Mouse (Mus musculus) right cerebral cortex, postnatal 36 days (tissue): ENCODE measurements around the gene Magi1.
A peak's percentile ranks its signal among the peaks of the same experiment; 100 is the strongest.

ENCODE experiments used
- DNase-seq, 2 experiments: peaks; one replicate each; pipeline ENCODE4 v3.0.0; 2022; ENCODE audit warnings: low spot score in 2 of 2, mixed read lengths in 1 of 2

Magi1 gene

GRCm38 (mm10) chr6:93893956-93894355, 389.8 kb downstream of the Magi1 start:
- DNase-seq, result no peak

GRCm38 (mm10) chr6:93892922-93893321, 390.8 kb downstream of the Magi1 start:
- no peak for DNase-seq

GRCm38 (mm10) chr6:93890011-93890410, 393.7 kb downstream of the Magi1 start:
- no peak for DNase-seq

DNA sequence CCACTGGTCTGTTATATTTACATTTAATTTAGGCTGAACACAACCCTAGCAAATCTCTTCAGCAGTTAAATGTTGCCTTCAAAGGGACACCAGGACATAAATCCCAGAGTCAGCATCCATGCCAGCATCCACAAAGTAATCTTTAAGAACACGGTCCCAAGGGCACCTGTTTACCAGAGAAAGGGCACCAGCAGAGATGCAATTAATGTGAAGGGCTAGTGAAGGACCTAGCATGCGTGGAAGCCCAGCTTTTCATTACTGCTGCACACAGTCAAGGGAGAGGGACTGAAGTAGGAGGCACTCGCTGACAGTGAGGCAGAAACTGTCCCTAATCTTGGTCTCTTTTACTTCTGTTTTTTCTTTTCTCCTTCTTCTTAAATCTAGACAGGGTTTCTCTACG, 406.4 kb downstream of the Magi1 start:
- DNase-seq, result no peak

- no peak for DNase-seq
Observed at GRCm38 (mm10) chr6:93874936-93875335, 408.8 kb downstream of the Magi1 start.

GRCm38 (mm10) chr6:93874376-93874775, 409.3 kb downstream of the Magi1 start:
- no peak for DNase-seq

GRCm38 (mm10) chr6:93873536-93873935, 410.2 kb downstream of the Magi1 start:
- no peak for DNase-seq

- no peak for DNase-seq
Observed at GRCm38 (mm10) chr6:93871516-93871915, 412.2 kb downstream of the Magi1 start.

GRCm38 (mm10) chr6:93870023-93870422, 413.7 kb downstream of the Magi1 start:
- no peak for DNase-seq

GRCm38 (mm10) chr6:93862263-93862662, 421.5 kb downstream of the Magi1 start:
- no peak for DNase-seq

DNA sequence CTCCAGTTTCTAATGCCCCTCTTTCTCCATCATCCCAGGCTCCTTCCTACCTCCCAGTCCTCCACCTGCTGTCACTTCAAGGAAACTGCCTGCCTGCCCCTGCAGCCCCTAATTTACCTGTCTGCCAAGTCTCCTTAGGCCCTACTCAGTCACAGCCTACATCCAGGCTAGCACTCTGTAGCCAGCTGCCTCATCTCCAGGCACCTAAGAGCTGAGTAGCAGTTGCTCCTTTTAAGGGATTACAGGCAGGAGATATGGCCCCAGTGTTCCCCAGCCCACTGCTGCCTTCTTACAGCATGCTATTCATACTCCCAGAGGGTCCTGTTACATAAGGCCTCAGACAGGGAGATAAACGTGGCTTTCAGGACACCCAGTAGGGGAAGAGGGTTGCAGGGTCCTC, 426.9 kb downstream of the Magi1 start:
- no peak for DNase-seq

- peak in 1 of 2 experiments; percentile 35 for DNase-seq
Observed at GRCm38 (mm10) chr6:93855806-93856641, 427.7 kb downstream of the Magi1 start.

DNA sequence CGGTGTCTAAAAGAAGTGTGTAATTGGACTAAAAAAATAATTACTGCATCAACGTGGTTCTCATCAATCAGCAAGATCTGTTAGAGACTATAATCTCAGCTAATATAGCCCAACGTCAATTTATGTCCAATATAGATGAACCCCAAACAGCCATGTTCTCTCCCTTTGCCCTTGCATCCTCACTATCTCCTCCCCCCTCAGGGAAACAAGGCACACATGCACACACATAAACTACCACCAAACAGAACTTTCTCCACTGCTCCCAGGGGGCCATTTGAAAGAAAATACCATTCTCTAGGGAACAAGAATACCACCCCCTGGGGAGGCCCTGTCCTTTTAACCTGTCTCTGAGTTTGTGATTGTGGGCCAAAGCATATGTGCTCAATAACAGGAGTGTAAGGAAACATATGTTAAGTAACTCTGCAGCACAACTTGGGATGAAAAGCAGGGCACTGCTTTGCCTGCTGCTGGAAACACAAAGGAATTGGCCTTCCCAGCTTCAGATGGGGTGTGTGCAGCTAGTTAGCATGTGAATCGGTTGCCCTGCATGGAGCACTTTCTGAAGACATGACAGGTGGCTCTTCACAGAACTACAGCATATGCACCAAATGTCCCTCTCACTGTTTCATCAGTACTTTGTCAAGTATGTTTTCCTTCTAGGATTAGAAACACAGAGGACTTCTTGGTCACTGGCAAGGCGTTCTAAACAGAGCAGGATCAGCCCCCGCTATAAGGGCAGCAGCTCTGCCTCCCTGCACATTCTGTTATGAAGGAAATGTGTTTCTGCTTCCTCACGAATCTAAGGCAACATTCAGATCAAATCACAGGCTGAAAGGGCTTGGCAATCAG, 434.6 kb downstream of the Magi1 start:
- no peak for DNase-seq

DNA sequence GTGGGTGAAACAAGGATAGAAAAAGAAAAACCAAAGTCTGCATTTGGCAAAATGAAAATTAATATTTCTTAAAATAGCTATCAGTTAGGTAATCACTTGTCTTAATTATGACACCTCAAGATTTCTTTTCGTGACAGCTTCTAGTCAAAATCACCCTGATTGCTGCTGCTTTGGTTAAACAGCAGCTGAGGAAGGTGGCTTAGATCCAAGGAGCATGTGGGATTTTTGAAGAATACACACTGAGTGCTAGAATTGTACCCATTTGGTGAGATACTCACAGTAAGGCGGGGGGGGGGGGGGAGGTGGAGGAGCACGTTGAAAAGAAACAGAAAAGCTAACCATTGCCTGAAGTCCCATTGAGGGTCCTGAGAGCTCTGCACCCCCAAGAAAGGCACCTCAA, 438.2 kb downstream of the Magi1 start:
- peak in 1 of 2 experiments; percentile 23 for DNase-seq

DNA sequence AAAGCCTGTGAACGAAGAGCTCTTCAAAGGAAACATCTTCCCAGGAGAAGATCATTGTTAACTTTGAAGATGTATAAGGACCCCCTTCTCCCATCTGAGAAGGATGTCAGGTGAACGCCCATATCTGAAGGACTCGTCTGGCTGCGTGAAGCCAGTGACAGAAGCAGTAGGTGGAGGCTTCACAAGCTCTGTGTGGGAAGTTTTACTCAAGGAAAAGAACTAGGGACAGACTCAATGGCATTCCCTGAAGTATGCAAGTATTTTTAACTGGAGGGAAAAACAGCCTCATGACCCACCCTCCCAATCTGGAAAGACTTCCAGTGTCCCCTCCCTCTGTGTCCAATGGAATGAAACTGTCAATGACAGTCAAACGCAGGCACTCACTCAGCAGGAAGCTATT, 438.6 kb downstream of the Magi1 start:
- DNase-seq, result no peak

DNA sequence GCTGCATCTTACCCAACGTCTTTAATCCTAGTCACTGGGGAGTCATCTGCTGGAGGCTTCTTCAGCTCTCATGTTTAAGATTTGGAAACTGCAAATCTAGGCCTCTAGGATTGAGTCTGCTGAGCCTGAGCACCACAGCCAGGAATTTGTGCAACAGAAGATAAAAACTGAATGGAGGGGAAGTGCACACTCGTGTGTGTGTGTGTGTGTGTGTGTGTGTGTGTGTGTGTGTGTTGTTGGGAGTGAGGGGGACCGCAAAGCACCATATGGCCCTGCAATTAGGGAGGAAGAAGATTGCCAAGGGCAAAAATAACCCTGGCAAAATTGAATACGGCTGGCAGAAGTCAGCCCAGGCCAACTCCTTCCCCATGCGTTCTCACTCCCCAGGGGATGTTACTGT, 439.1 kb downstream of the Magi1 start:
- DNase-seq, result no peak

- DNase-seq, result no peak
Observed at GRCm38 (mm10) chr6:93838398-93838797, 445.3 kb downstream of the Magi1 start.

GRCm38 (mm10) chr6:93836585-93836984, 447.1 kb downstream of the Magi1 start:
- DNase-seq, result no peak

DNA sequence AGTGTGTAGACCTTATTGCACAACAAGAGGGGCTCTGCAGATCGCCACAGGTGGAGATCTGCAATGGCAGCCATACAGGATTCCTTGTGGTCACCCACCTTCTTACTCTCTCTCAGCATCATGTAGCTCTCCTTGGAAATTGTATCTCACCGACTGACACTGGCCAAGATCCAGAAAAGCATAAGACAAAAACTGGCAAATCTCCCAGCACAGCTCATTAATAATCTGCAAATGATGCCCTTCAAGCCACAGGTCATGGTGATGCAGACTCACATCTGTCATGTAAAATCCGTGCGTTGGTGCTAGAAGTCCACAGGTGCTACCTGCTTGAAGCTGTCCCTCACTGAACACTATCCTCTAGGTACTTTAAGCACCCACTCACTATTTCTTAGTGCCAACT, 448.5 kb downstream of the Magi1 start:
- no peak for DNase-seq

- DNase-seq, result no peak
Observed at GRCm38 (mm10) chr6:93828262-93828661, 455.5 kb downstream of the Magi1 start.

DNA sequence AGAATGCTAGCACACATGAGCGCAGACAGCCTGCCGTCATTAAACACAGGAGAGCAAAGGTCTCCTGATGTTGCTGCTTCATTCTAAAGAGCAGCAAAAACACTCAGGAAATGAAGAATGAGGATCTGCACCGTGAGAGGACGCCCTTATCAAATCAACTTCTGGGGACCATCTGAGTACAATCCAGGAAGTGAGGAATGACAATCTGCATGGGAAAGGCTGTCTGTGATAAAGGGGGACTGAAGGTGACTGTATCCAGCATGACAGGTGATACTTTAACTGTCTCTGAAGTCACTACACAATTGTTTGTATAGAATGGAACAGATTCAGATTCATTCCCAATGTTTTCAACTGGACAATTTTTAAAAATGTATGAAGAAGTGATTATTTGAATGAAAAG, 456.8 kb downstream of the Magi1 start:
- DNase-seq, result no peak

DNA sequence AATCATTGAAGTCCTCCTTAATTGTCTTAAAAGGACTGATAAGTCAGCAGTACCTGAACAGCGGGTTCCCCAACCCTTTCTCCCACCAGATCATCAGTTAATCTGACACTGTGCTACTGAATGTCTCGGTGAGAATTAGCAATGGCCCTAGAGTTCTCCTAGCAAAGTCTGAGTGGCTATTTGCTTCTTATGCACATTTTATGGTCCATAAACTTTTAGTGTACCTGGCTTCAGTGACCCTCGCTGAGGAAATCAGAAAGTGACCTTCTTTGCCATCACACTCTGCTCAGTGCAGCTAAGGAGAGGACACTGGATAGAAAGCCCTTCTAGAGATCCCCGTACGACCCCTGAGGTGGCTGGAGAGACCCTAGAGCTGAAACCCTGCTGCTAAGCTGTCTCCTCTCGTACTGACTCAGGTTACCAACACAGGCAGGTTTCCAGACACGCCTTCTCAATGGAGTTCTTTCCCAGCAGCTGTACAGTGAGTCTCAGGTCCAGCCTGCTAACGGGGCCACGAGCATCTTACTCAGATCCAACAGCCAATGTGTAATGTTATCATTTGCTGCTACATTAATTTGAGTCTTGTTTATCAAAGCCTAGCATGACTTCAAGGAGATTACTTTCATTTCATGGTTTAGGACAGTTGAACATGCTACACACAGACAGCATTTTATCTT, 461.4 kb downstream of the Magi1 start:
- no peak for DNase-seq
